Mouse (Mus musculus): ENCODE results near the gene Zfp39. TPM values are rescaled to one million over a fixed set of nuclear protein-coding genes. Genes with fewer than 3 reads are reported as not detected.

Gene Zfp39
- polyA plus RNA-seq, 1 experiment from 2014 or later = 1.5 TPM

DNA sequence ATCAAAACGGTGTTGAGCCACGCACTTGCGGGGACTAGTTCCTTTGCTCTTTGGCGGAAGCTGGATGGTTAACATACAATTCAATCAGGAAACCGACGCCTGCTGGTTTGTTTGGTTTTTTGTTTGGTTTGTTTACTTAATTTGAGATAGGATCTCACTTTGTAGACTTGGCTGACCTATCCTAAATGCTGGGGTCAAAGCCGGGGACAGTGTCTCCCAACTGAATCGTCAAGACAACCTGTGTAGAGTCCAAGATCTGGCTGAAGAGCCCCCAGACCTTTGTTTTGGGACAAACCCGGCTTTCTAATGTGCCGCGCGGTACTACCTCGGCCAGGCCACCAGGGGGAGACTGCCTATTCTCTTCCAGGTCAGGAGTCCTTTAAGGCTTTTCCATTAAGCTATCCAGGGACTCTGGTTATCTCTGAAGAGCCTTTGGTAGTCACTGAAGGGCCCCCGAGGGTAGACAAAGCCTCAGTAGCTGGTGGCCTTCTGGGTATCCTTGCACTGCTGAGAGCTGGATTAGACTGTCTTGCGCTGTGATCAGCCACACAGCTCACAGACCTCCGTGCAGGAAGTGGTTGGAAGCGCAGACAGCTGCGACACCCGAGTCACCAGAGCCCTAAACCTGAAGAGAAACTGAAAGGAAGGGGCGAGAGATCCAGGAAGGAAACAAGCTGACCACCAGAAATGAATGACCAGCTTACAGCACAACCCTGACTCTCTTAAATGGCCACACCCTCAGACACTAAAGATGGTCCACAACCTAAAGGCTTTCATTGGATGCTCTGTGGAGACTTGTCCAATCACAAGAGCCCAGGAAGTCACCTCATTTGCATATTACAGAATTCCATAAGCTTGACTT, 24.0 kb upstream of the Zfp39 start:
- TF ChIP-seq CTCF (IDR thresholded peaks at IDR 0.05; ENCODE audit: low read depth) = peak; percentile 88
- H3K9me3 ChIP-seq (ENCODE audit: control insufficient read depth) = no peaks in the 10 kb centered on the region
- H3K4me3 ChIP-seq (ENCODE audit: low read depth, low read length) = peak overlapping the region; percentile 29
- no peaks in the 10 kb centered on the region for H3K27me3 ChIP-seq (replicated peaks; ENCODE audit: control insufficient read depth, insufficient read depth, low read length)
- WGBS = 15% methylated on average over 20 of the region's 20 CpGs
- no peaks in the 10 kb centered on the region for H3K4me1 ChIP-seq (replicated peaks; ENCODE audit: control insufficient read depth, insufficient read depth, low read length)
- H3K4me2 ChIP-seq (replicated peaks; ENCODE audit: low read depth) = peak overlapping the region; percentile 61
- H3K27ac ChIP-seq (ENCODE audit: low read depth, low read length) = peak overlapping the region; percentile 70
- H3K36me3 ChIP-seq (ENCODE audit: control insufficient read depth, insufficient read depth) = peaks cover 4% of the 10 kb centered on the region
- ATAC-seq = peak; percentile 78
- H3K9ac ChIP-seq (ENCODE audit: low read depth, low read length) = peak overlapping the region; percentile 13; the same call in 1 of the 2 replicates

DNA sequence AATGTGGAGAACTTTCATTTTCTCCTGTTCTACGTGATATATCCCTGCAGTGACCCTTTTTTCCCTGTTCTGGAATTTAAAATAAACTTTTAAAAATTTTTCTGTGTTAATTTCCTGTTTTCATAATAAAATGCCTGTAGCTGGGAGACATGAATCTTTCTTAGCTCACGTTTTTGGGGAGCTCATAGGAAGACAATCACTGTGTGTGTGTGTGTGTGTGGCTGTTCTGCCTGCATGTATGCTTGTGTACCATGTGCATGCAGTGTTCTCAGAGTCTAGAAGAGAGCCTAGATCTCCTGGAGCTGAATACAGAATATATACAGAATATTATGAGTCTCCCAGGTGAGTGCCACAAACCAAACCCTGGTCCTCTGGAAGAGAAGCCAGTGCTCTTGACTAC, 23.0 kb upstream of the Zfp39 start:
- H3K9ac ChIP-seq (ENCODE audit: low read depth, low read length) = no peak overlapping the region
- TF ChIP-seq CTCF (IDR thresholded peaks at IDR 0.05; ENCODE audit: low read depth) = no peak
- H3K4me1 ChIP-seq (replicated peaks; ENCODE audit: control insufficient read depth, insufficient read depth, low read length) = no peaks in the 10 kb centered on the region
- ATAC-seq = no peak
- no peak overlapping the region for H3K4me2 ChIP-seq (replicated peaks; ENCODE audit: low read depth)
- H3K27me3 ChIP-seq (replicated peaks; ENCODE audit: control insufficient read depth, insufficient read depth, low read length) = no peaks in the 10 kb centered on the region
- no peaks in the 10 kb centered on the region for H3K36me3 ChIP-seq (ENCODE audit: control insufficient read depth, insufficient read depth)
- no peaks in the 10 kb centered on the region for H3K9me3 ChIP-seq (ENCODE audit: control insufficient read depth)
- H3K27ac ChIP-seq (ENCODE audit: low read depth, low read length) = no peak overlapping the region
- H3K4me3 ChIP-seq (ENCODE audit: low read depth, low read length) = no peak overlapping the region
- 59% methylated on average over 2 of the region's 2 CpGs for WGBS

DNA sequence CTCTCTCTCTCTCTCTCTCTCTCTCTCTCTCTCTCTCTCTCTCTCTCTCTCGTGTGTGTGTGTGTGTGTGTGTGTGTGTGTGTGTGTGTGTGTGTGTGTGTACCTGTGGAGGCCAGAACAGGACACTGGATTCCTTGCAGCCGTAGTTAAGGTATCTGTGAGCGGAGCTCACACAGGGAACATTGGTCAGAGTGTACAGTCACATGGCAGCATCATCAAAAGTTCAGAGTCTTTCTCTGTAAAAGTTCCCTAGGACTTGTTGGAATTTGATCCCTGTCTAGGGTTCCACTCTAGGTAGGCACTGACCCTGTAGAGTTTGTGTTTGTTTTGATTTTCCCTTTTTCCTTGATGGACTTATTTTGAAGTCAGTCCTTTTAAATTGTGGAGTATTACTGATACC, 22.6 kb upstream of the Zfp39 start:
- no peaks in the 10 kb centered on the region for H3K4me1 ChIP-seq (replicated peaks; ENCODE audit: control insufficient read depth, insufficient read depth, low read length)
- ATAC-seq = peak; percentile 25; the same call in 1 of the 2 replicates
- no peak for TF ChIP-seq CTCF (IDR thresholded peaks at IDR 0.05; ENCODE audit: low read depth)
- WGBS = 56% methylated on average over 2 of the region's 3 CpGs
- no peaks in the 10 kb centered on the region for H3K36me3 ChIP-seq (ENCODE audit: control insufficient read depth, insufficient read depth)
- H3K4me2 ChIP-seq (replicated peaks; ENCODE audit: low read depth) = no peak overlapping the region
- no peak overlapping the region for H3K9ac ChIP-seq (ENCODE audit: low read depth, low read length)
- no peak overlapping the region for H3K4me3 ChIP-seq (ENCODE audit: low read depth, low read length)
- no peaks in the 10 kb centered on the region for H3K9me3 ChIP-seq (ENCODE audit: control insufficient read depth)
- H3K27me3 ChIP-seq (replicated peaks; ENCODE audit: control insufficient read depth, insufficient read depth, low read length) = no peaks in the 10 kb centered on the region
- H3K27ac ChIP-seq (ENCODE audit: low read depth, low read length) = no peak overlapping the region

DNA sequence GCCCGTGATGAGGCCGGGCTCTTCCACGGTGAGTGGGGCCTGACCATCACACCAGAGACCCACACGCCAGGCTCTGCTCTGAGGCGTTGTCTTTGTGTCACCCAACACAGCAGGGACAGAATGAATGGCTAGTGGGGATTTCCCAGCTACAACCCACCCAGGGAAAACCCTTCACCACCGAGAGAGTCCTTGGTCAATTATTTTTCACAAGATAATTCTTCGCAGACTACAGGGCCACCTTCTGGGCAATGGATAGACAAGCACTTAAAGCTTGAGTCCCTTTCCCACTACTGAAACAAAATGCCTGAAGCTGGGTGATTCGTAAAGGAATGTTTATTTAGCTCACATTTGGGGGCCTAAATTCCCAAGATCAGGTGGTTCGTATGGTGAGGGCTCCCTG, 18.4 kb upstream of the Zfp39 start:
- no peak for ATAC-seq
- Histone ChIP-seq H3K9me3 (ENCODE audit: control insufficient read depth) (no peaks in the 10 kb centered on the region), H3K36me3 (ENCODE audit: control insufficient read depth, insufficient read depth) (no peaks in the 10 kb centered on the region), H3K4me1 (replicated peaks; ENCODE audit: control insufficient read depth, insufficient read depth, low read length) (no peaks in the 10 kb centered on the region), H3K27me3 (replicated peaks; ENCODE audit: control insufficient read depth, insufficient read depth, low read length) (no peaks in the 10 kb centered on the region), H3K4me2 (replicated peaks; ENCODE audit: low read depth) (no peak overlapping the region), H3K9ac (ENCODE audit: low read depth, low read length) (no peak overlapping the region), H3K4me3 (ENCODE audit: low read depth, low read length) (no peak overlapping the region), H3K27ac (ENCODE audit: low read depth, low read length) (no peak overlapping the region)
- 77% methylated on average over 9 of the region's 9 CpGs for WGBS
- 0 out of 2 replicates have a peak, but pooled peaks have one; percentile 16 for TF ChIP-seq CTCF (IDR thresholded peaks at IDR 0.05; ENCODE audit: low read depth)

DNA sequence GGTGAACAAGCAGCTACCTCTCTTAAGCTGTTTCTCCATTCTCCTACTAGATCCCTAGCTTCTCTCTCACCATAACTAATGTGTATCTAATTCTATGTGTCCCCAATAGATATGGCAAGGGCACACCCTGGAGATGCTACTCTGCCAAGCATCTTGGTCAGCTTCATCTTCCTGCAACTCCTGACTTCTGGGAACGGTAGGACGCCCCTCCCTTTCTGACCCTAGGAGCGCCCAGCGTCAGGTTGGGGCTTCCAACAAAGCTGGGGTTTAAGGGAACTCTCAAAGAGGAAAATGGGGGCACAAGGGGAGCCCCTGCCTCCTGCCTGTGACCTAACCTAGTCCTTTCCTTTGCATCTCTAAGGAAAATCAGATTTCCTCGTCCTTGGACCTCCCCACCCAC, 14.7 kb upstream of the Zfp39 start:
- TF ChIP-seq CTCF (IDR thresholded peaks at IDR 0.05; ENCODE audit: low read depth) = no peak
- H3K9me3 ChIP-seq (ENCODE audit: control insufficient read depth) = no peaks in the 10 kb centered on the region

DNA sequence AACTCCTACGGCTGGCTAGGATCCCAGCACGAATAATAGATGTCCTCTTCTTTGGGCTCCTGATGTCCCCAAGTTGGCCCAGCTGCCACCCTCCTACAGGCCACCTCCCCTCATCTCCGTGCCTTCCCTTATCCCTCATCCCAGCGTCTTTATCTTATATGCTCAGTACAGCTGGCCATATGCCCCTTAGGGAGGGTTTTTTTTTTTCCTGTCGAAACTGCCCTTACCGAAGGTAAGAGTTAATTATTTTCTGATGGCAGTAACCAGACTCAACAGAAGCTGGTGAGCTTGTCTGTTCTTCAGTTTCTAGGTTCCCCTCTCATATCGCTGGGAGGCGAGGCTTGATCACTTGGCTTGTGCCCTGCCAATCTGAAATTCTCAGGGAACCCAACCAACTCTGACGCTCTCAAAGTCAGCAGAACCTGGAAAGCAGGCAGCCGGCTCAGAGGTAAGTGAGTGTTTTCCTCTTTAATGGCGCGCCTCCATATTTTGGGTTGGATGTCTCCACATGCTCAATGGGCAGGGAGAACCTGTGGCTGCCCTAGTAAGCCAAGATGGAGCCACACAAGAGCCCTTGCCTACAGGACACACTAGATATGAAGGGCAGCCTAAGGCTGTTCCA, 13.8 kb upstream of the Zfp39 start, which contains the start of gene Btnl10:
Btnl10 (plus strand) TSS at position 164 of the 622 bp plus-strand sequence.
- no peak for ATAC-seq
- Histone ChIP-seq H3K4me3 (ENCODE audit: low read depth, low read length) (no peak within 1 kb of the TSS), H3K9ac (ENCODE audit: low read depth, low read length) (no peak within 1 kb of the TSS), H3K9me3 (ENCODE audit: control insufficient read depth) (no peaks in the 10 kb centered on the region), H3K27ac (ENCODE audit: low read depth, low read length) (no peak within 1 kb of the TSS), H3K36me3 (ENCODE audit: control insufficient read depth, insufficient read depth) (no peaks in the 10 kb centered on the region), H3K4me2 (replicated peaks; ENCODE audit: low read depth) (no peak within 1 kb of the TSS), H3K27me3 (replicated peaks; ENCODE audit: control insufficient read depth, insufficient read depth, low read length) (no peaks in the 10 kb centered on the region), H3K4me1 (replicated peaks; ENCODE audit: control insufficient read depth, insufficient read depth, low read length) (no peaks in the 10 kb centered on the region; the same call in 1 of the 2 replicates)
- TF ChIP-seq CTCF (IDR thresholded peaks at IDR 0.05; ENCODE audit: low read depth) = no peak
- WGBS = 76% methylated on average over 12 of the region's 12 CpGs

More for the DNA sequence above, 14.7 kb upstream of the Zfp39 start:
- H3K36me3 ChIP-seq (ENCODE audit: control insufficient read depth, insufficient read depth) = no peaks in the 10 kb centered on the region
- no peak overlapping the region for H3K27ac ChIP-seq (ENCODE audit: low read depth, low read length)
- H3K27me3 ChIP-seq (replicated peaks; ENCODE audit: control insufficient read depth, insufficient read depth, low read length) = no peaks in the 10 kb centered on the region
- H3K9ac ChIP-seq (ENCODE audit: low read depth, low read length) = no peak overlapping the region
- no peak overlapping the region for H3K4me3 ChIP-seq (ENCODE audit: low read depth, low read length)
- no peak for ATAC-seq
- 69% methylated on average over 5 of the region's 5 CpGs for WGBS
- H3K4me1 ChIP-seq (replicated peaks; ENCODE audit: control insufficient read depth, insufficient read depth, low read length) = no peaks in the 10 kb centered on the region; the same call in 1 of the 2 replicates
- H3K4me2 ChIP-seq (replicated peaks; ENCODE audit: low read depth) = no peak overlapping the region
